Mouse (Mus musculus) limb, embryonic 11.5 days (tissue): ENCODE results near the gene Sipa1. TPM values are rescaled to one million over a fixed set of nuclear protein-coding genes. Genes with fewer than 3 reads are reported as not detected.

Source experiments
- ATAC-seq: fragments of 200-750 bp; cut with Nextera tagmentation; 2 replicates; pipeline ENCODE4 v1.8.0; 2017; ENCODE audit warnings: low read depth; ENCODE audit not compliant: insufficient number of reproducible peaks, low FRiP score, low TSS enrichment
- DNase-seq: peaks from one replicate; pipeline ENCODE4 v3.0.0-alpha.2; 2015; ENCODE audit warnings: low spot score
- H3K27ac ChIP-seq: fragments of 300-500 bp; sonication (generic); replicated peaks from 2 replicates; pipeline ENCODE4 v1.5.1; 2014; ENCODE audit warnings: low read depth, mild to moderate bottlenecking, low read length
- H3K27me3 ChIP-seq: fragments of 300-500 bp; sonication (generic); 2 replicates; pipeline ENCODE4 v1.6.1; 2014; ENCODE audit warnings: mild to moderate bottlenecking, low read length, mixed read lengths; ENCODE audit not compliant: control insufficient read depth, insufficient read depth
- H3K36me3 ChIP-seq: fragments of 300-500 bp; sonication (generic); 2 replicates; pipeline ENCODE4 v1.6.1; 2014; ENCODE audit warnings: mild to moderate bottlenecking, low read length, moderate library complexity, mixed read lengths; ENCODE audit not compliant: control insufficient read depth, insufficient read depth
- H3K4me1 ChIP-seq: fragments of 300-500 bp; sonication (generic); 2 replicates; pipeline ENCODE4 v1.6.1; 2014; ENCODE audit warnings: low read length, mixed read lengths; ENCODE audit not compliant: control insufficient read depth, insufficient read depth
- H3K4me2 ChIP-seq: fragments of 300-500 bp; sonication (generic); 2 replicates; pipeline ENCODE4 v1.6.1; 2014; ENCODE audit warnings: low read depth, mild to moderate bottlenecking, moderate library complexity; ENCODE audit not compliant: severe bottlenecking
- H3K4me3 ChIP-seq: fragments of 300-500 bp; sonication (generic); 2 replicates; pipeline ENCODE4 v1.5.1; 2014; ENCODE audit warnings: low read depth, low read length
- H3K9ac ChIP-seq: fragments of 300-500 bp; sonication (generic); 2 replicates; pipeline ENCODE4 v1.6.1; 2014; ENCODE audit warnings: mild to moderate bottlenecking, low read length
- H3K9me3 ChIP-seq: fragments of 300-500 bp; sonication (generic); 2 replicates; pipeline ENCODE4 v1.6.1; 2016; ENCODE audit warnings: low read length; ENCODE audit not compliant: control insufficient read depth
- WGBS: fragments of 180-500 bp; shearing (Covaris S2); extraction: QIAGEN DNeasy Blood & Tissue Kit; methylation state at CpG from one replicate; pipeline ENCODE4 v1.1.7; 2014; 5-methylcytosine and 5-hydroxymethylcytosine counted together
- polyA plus RNA-seq: library from polyadenylated mRNA; unstranded; fragments of >200 nt; fragmentation: Nextera tagmentation; extraction: Ambion mirVana; gene quantifications from 2 replicates; pipeline ENCODE4 v1.2.1, GENCODE M21; 2014

Gene Sipa1
- polyA plus RNA-seq, 1 experiment from 2014 or later = 19.0 TPM

GRCm38 (mm10) chr19:5611973-5612372 lies 51.5 kb downstream of the Sipa1 start:
- peaks cover 8% of the 10 kb centered on the region; the same call in 1 of the 2 replicates for H3K4me1 ChIP-seq
- no peak for DNase-seq
- peaks cover 10% of the 10 kb centered on the region for H3K36me3 ChIP-seq
- H3K9ac ChIP-seq = no peak overlapping the region
- H3K4me3 ChIP-seq = no peak overlapping the region
- H3K27me3 ChIP-seq = no peaks in the 10 kb centered on the region
- H3K4me2 ChIP-seq = no peak overlapping the region
- H3K27ac ChIP-seq = no peak overlapping the region
- H3K9me3 ChIP-seq = no peaks in the 10 kb centered on the region
- ATAC-seq = no peak
- 69% methylated on average over 1 of the region's 1 CpGs for WGBS

GRCm38 (mm10) chr19:5609547-5610404 lies 53.7 kb downstream of the Sipa1 start, which contains the start of gene Kat5:
TSS of gene Kat5 (minus strand) at chr19:5610237.
- ATAC-seq = peak; percentile 85
- peaks cover 28% of the 10 kb centered on the region for H3K36me3 ChIP-seq
- peak within 1 kb of the TSS; percentile 74 for H3K4me2 ChIP-seq
- peak within 1 kb of the TSS; percentile 87 for H3K27ac ChIP-seq
- no peaks in the 10 kb centered on the region for H3K9me3 ChIP-seq
- peak; percentile 96 for DNase-seq
- H3K4me1 ChIP-seq = peaks cover 8% of the 10 kb centered on the region; the same call in 1 of the 2 replicates
- H3K27me3 ChIP-seq = no peaks in the 10 kb centered on the region
- WGBS = under 1% methylated on average over 53 of the region's 55 CpGs
- H3K9ac ChIP-seq = peak within 1 kb of the TSS; percentile 83
- peak within 1 kb of the TSS; percentile 65 for H3K4me3 ChIP-seq

- no peak for DNase-seq
- Histone ChIP-seq H3K4me2 (peak overlapping the region; percentile 74), H3K27me3 (no peaks in the 10 kb centered on the region), H3K4me1 (peaks cover 8% of the 10 kb centered on the region; the same call in 1 of the 2 replicates), H3K27ac (no peak overlapping the region), H3K9me3 (no peaks in the 10 kb centered on the region), H3K4me3 (peak overlapping the region; percentile 65), H3K9ac (peak overlapping the region; percentile 83), H3K36me3 (peaks cover 31% of the 10 kb centered on the region)
- no peak for ATAC-seq
- WGBS = 66% methylated on average over 10 of the region's 10 CpGs
Measured at GRCm38 (mm10) chr19:5609171-5609546, 54.3 kb downstream of the Sipa1 start.

- peaks cover 8% of the 10 kb centered on the region; the same call in 1 of the 2 replicates for H3K4me1 ChIP-seq
- no peak for ATAC-seq
- H3K9ac ChIP-seq = no peak overlapping the region; the same call in 1 of the 2 replicates
- DNase-seq = no peak
- 95% methylated on average over 13 of the region's 13 CpGs for WGBS
- no peak overlapping the region for H3K27ac ChIP-seq
- H3K36me3 ChIP-seq = peaks cover 33% of the 10 kb centered on the region
- H3K4me2 ChIP-seq = peak overlapping the region; percentile 74
- no peak overlapping the region for H3K4me3 ChIP-seq
- no peaks in the 10 kb centered on the region for H3K27me3 ChIP-seq
- no peaks in the 10 kb centered on the region for H3K9me3 ChIP-seq
Measured at GRCm38 (mm10) chr19:5608707-5609106, 54.8 kb downstream of the Sipa1 start.

- Histone ChIP-seq H3K4me1 (peaks cover 13% of the 10 kb centered on the region), H3K9ac (no peak overlapping the region), H3K4me3 (no peak overlapping the region), H3K27ac (no peak overlapping the region), H3K36me3 (peaks cover 33% of the 10 kb centered on the region), H3K4me2 (no peak overlapping the region), H3K27me3 (no peaks in the 10 kb centered on the region), H3K9me3 (no peaks in the 10 kb centered on the region)
- DNase-seq (no peak), ATAC-seq (no peak)
- whole genome bisulfite sequencing = 97% methylated on average over 26 of the region's 26 CpGs
Measured at GRCm38 (mm10) chr19:5607705-5608410, 55.6 kb downstream of the Sipa1 start.

GRCm38 (mm10) chr19:5606196-5606595 lies 57.3 kb downstream of the Sipa1 start:
- H3K4me1 ChIP-seq = peaks cover 16% of the 10 kb centered on the region
- no peak overlapping the region for H3K9ac ChIP-seq
- H3K27ac ChIP-seq = no peak overlapping the region
- H3K9me3 ChIP-seq = no peaks in the 10 kb centered on the region
- H3K27me3 ChIP-seq = no peaks in the 10 kb centered on the region
- DNase-seq = no peak
- H3K4me3 ChIP-seq = no peak overlapping the region
- ATAC-seq = no peak
- peaks cover 33% of the 10 kb centered on the region for H3K36me3 ChIP-seq
- 84% methylated on average over 8 of the region's 8 CpGs for WGBS
- H3K4me2 ChIP-seq = no peak overlapping the region

- no peak overlapping the region for H3K9ac ChIP-seq
- no peak for ATAC-seq
- peaks cover 13% of the 10 kb centered on the region for H3K4me1 ChIP-seq
- H3K4me2 ChIP-seq = no peak overlapping the region
- no peak for DNase-seq
- H3K9me3 ChIP-seq = no peaks in the 10 kb centered on the region
- 91% methylated on average over 7 of the region's 7 CpGs for WGBS
- H3K4me3 ChIP-seq = no peak overlapping the region
- H3K36me3 ChIP-seq = peaks cover 33% of the 10 kb centered on the region
- H3K27me3 ChIP-seq = no peaks in the 10 kb centered on the region
- H3K27ac ChIP-seq = no peak overlapping the region
Measured at GRCm38 (mm10) chr19:5605126-5605525, 58.4 kb downstream of the Sipa1 start.

- Histone ChIP-seq H3K4me3 (0 out of 2 replicates have a peak overlapping the region, but pooled peaks have one; percentile 8), H3K4me1 (peaks cover 8% of the 10 kb centered on the region), H3K9ac (no peak overlapping the region), H3K36me3 (peaks cover 32% of the 10 kb centered on the region), H3K27me3 (no peaks in the 10 kb centered on the region), H3K4me2 (no peak overlapping the region), H3K9me3 (no peaks in the 10 kb centered on the region), H3K27ac (no peak overlapping the region)
- WGBS = 87% methylated on average over 7 of the region's 7 CpGs
- DNase-seq = no peak
- no peak for ATAC-seq
Measured at GRCm38 (mm10) chr19:5603664-5604063, 59.8 kb downstream of the Sipa1 start.
